Mouse (Mus musculus): ENCODE measurements around the gene Col28a1. TPM values are rescaled to one million over a fixed set of nuclear protein-coding genes. Genes with fewer than 3 reads are reported as not detected.

Col28a1 gene
- total and polyA plus RNA-seq, 3 experiments: not detected

GRCm38 (mm10) chr6:8068979-8069378 is 123.4 kb downstream of the Col28a1 start (continued):
- TF ChIP-seq RCOR1 (IDR thresholded peaks at IDR 0.05; ENCODE audit: low read depth, low read length): no peak

GRCm38 (mm10) chr6:8068394-8068793 is 124.0 kb downstream of the Col28a1 start:
- TF ChIP-seq NRF1 (IDR thresholded peaks at IDR 0.05; ENCODE audit: insufficient read depth, low read depth, low read length, poor library complexity, severe bottlenecking): no peak
- TF ChIP-seq TBP (IDR thresholded peaks at IDR 0.05; ENCODE audit: low read depth, low read length): no peak
- no peak for TF ChIP-seq SMC3 (IDR thresholded peaks at IDR 0.05; ENCODE audit: low read depth, low read length)
- TF ChIP-seq MYC (IDR thresholded peaks at IDR 0.05; ENCODE audit: low read depth, low read length): peak; percentile 40; the same call in 1 of the 2 replicates
- no peak for TF ChIP-seq RAD21 (IDR thresholded peaks at IDR 0.05; ENCODE audit: low read depth, low read length)
- TF ChIP-seq ETS1 (IDR thresholded peaks at IDR 0.05; ENCODE audit: low read depth, low read length): peak; percentile 55; the same call in 1 of the 2 replicates
- TF ChIP-seq GATA1 (IDR thresholded peaks at IDR 0.05; ENCODE audit: low read depth, low read length): peak; percentile 58; the same call in 1 of the 2 replicates
- TF ChIP-seq EP300 (IDR thresholded peaks at IDR 0.05; ENCODE audit: low read depth in 1 of 2, low read length in 2 of 2): peak; percentile 82 to 83
- TF ChIP-seq ZC3H11A (IDR thresholded peaks at IDR 0.05; ENCODE audit: low read depth, low read length): no peak
- TF ChIP-seq TCF12 (IDR thresholded peaks at IDR 0.05; ENCODE audit: low read depth, low read length): peak; percentile 52; the same call in 1 of the 2 replicates
- peak; percentile 90 for TF ChIP-seq RCOR1 (IDR thresholded peaks at IDR 0.05; ENCODE audit: low read depth, low read length)
- TF ChIP-seq ZKSCAN1 (IDR thresholded peaks at IDR 0.05; ENCODE audit: low read depth, low read length): no peak
- no peak for TF ChIP-seq MAFK (IDR thresholded peaks at IDR 0.05; ENCODE audit: borderline replicate concordance, low read depth, low read length)
- no peak for TF ChIP-seq ELF1 (IDR thresholded peaks at IDR 0.05; ENCODE audit: low read depth, low read length)
- no peak for TF ChIP-seq MAX (IDR thresholded peaks at IDR 0.05; ENCODE audit: low read length)
- no peak for TF ChIP-seq CHD2 (IDR thresholded peaks at IDR 0.05; ENCODE audit: low read length)
- no peaks in the 10 kb centered on the region for H3K79me2 ChIP-seq (ENCODE audit: control insufficient read depth, insufficient read depth, low read length, poor library complexity)
- peak; percentile 79 for DNase-seq (ENCODE audit: low read depth, low spot score)
- peaks cover 0 to 13% of the 10 kb centered on the region in 2 experiments; a peak in 2 of 4 replicates for H3K36me3 ChIP-seq (ENCODE audit: control insufficient read depth in 1 of 2, insufficient read depth in 2 of 2, low read length in 2 of 2)
- H3K9me3 ChIP-seq (replicated peaks; ENCODE audit: insufficient read depth, low read length): no peaks in the 10 kb centered on the region
- no peak overlapping the region for H3K9ac ChIP-seq (ENCODE audit: control insufficient read depth, low read depth, low read length, poor library complexity, severe bottlenecking)
- H3K4me3 ChIP-seq (ENCODE audit: control insufficient read depth in 1 of 2, insufficient read depth in 1 of 2, low read depth in 2 of 2, low read length in 2 of 2): no peak overlapping the region
- H3K27ac ChIP-seq (ENCODE audit: control insufficient read depth, low read depth, low read length): peak overlapping the region; percentile 37; the same call in 1 of the 2 replicates
- H3K4me1 ChIP-seq (ENCODE audit: control insufficient read depth in 1 of 2, insufficient read depth in 2 of 2, low read length in 2 of 2): peaks cover 0 to 11% of the 10 kb centered on the region in 2 experiments; a peak in 3 of 4 replicates
- no peaks in the 10 kb centered on the region; a peak in 1 of 4 replicates for H3K27me3 ChIP-seq (ENCODE audit: control insufficient read depth in 1 of 2, insufficient read depth in 2 of 2, low read length in 2 of 2)

- no peak overlapping the region for H3K4me3 ChIP-seq (ENCODE audit: control insufficient read depth in 1 of 2, insufficient read depth in 1 of 2, low read depth in 2 of 2, low read length in 2 of 2)
- no peaks in the 10 kb centered on the region; a peak in 2 of 4 replicates for H3K27me3 ChIP-seq (ENCODE audit: control insufficient read depth in 1 of 2, insufficient read depth in 2 of 2, low read length in 2 of 2)
- no peaks in the 10 kb centered on the region for H3K9me3 ChIP-seq (replicated peaks; ENCODE audit: insufficient read depth, low read length)
- H3K9ac ChIP-seq (ENCODE audit: control insufficient read depth, low read depth, low read length, poor library complexity, severe bottlenecking): no peak overlapping the region
- no peak overlapping the region for H3K27ac ChIP-seq (ENCODE audit: control insufficient read depth, low read depth, low read length)
- DNase-seq (ENCODE audit: low read depth, low spot score): peak; percentile 13
- TF ChIP-seq MAZ (IDR thresholded peaks at IDR 0.05; ENCODE audit: low read depth, low read length): no peak
- peak; percentile 73 for TF ChIP-seq GATA1 (IDR thresholded peaks at IDR 0.05; ENCODE audit: low read depth, low read length)
- no peak for TF ChIP-seq ZC3H11A (IDR thresholded peaks at IDR 0.05; ENCODE audit: low read depth, low read length)
- peak; percentile 28; the same call in 1 of the 2 replicates for TF ChIP-seq ETS1 (IDR thresholded peaks at IDR 0.05; ENCODE audit: low read depth, low read length)
- TF ChIP-seq MAFK (IDR thresholded peaks at IDR 0.05; ENCODE audit: borderline replicate concordance, low read depth, low read length): peak; percentile 20; the same call in 1 of the 2 replicates
- no peak for TF ChIP-seq NRF1 (IDR thresholded peaks at IDR 0.05; ENCODE audit: insufficient read depth, low read depth, low read length, poor library complexity, severe bottlenecking)
- TF ChIP-seq TCF12 (IDR thresholded peaks at IDR 0.05; ENCODE audit: low read depth, low read length): peak; percentile 32; the same call in 1 of the 2 replicates
- TF ChIP-seq POLR2A (IDR thresholded peaks at IDR 0.05; ENCODE audit: control insufficient read depth in 1 of 2, insufficient read depth in 1 of 2, low read depth in 1 of 2, low read length in 2 of 2, poor library complexity in 1 of 2): no peak
- peak; percentile 62 to 67 for TF ChIP-seq EP300 (IDR thresholded peaks at IDR 0.05; ENCODE audit: low read depth in 1 of 2, low read length in 2 of 2)
- peak; percentile 56 for TF ChIP-seq RCOR1 (IDR thresholded peaks at IDR 0.05; ENCODE audit: low read depth, low read length)
- peaks cover 0 to 13% of the 10 kb centered on the region in 2 experiments; a peak in 2 of 4 replicates for H3K36me3 ChIP-seq (ENCODE audit: control insufficient read depth in 1 of 2, insufficient read depth in 2 of 2, low read length in 2 of 2)
- no peaks in the 10 kb centered on the region for H3K79me2 ChIP-seq (ENCODE audit: control insufficient read depth, insufficient read depth, low read length, poor library complexity)
- H3K4me1 ChIP-seq (ENCODE audit: control insufficient read depth in 1 of 2, insufficient read depth in 2 of 2, low read length in 2 of 2): peaks cover 0 to 11% of the 10 kb centered on the region in 2 experiments; a peak in 3 of 4 replicates
Observed at GRCm38 (mm10) chr6:8067124-8067523, 125.3 kb downstream of the Col28a1 start.

Data from MEL (cell line).